Mouse (Mus musculus) liver, embryonic 13.5 days (tissue): ENCODE data around the gene Ccdc102a. TPM values are rescaled to one million over a fixed set of nuclear protein-coding genes. Genes with fewer than 3 reads are reported as not detected.
A peak's percentile ranks its signal among the peaks of the same experiment; 100 is the strongest.
"Not testable (repeated sequence)": the region's sequence is repeated elsewhere in the genome, so short reads cannot be mapped to it uniquely, and the experiment has no call there.

Experiments
- ATAC-seq: fragments of 200-750 bp; cut with Nextera tagmentation; 2 replicates; pipeline ENCODE4 v1.8.0; 2017; ENCODE audit warnings: low read depth, mild to moderate bottlenecking, moderate number of reproducible peaks, moderate library complexity
- DNase-seq: peaks from one replicate; pipeline ENCODE4 v3.0.0; 2022
- H3K27ac ChIP-seq: fragments of 300-500 bp; sonication (generic); 2 replicates; pipeline ENCODE4 v1.5.1; 2015; ENCODE audit warnings: moderate library complexity, mild to moderate bottlenecking, inconsistent platforms
- H3K27me3 ChIP-seq: fragments of 300-500 bp; sonication (generic); 2 replicates; pipeline ENCODE4 v1.6.1; 2015; ENCODE audit warnings: mild to moderate bottlenecking, inconsistent platforms
- H3K36me3 ChIP-seq: fragments of 300-500 bp; sonication (generic); 2 replicates; pipeline ENCODE4 v1.6.1; 2015; ENCODE audit warnings: mild to moderate bottlenecking, inconsistent platforms
- H3K4me1 ChIP-seq: fragments of 300-500 bp; sonication (generic); replicated peaks from 2 replicates; pipeline ENCODE4 v1.6.1; 2015; ENCODE audit warnings: inconsistent platforms
- H3K4me2 ChIP-seq: fragments of 300-500 bp; sonication (generic); 2 replicates; pipeline ENCODE4 v1.6.1; 2015; ENCODE audit warnings: inconsistent platforms, mild to moderate bottlenecking, moderate library complexity
- H3K4me3 ChIP-seq: fragments of 300-500 bp; sonication (generic); replicated peaks from 2 replicates; pipeline ENCODE4 v1.5.1; 2015; ENCODE audit warnings: mild to moderate bottlenecking, inconsistent platforms
- H3K9ac ChIP-seq: fragments of 300-500 bp; sonication (generic); 2 replicates; pipeline ENCODE4 v1.6.1; 2015; ENCODE audit warnings: mild to moderate bottlenecking, inconsistent platforms
- H3K9me3 ChIP-seq: fragments of 300-500 bp; sonication (generic); replicated peaks from 2 replicates; pipeline ENCODE4 v1.6.1; 2016; ENCODE audit warnings: inconsistent platforms
- WGBS: fragments of 180-500 bp; shearing (Covaris S2); methylation state at CpG from one replicate; pipeline ENCODE4 v1.1.7; 2015; ENCODE audit not compliant: insufficient replicate concordance; 5-methylcytosine and 5-hydroxymethylcytosine counted together
- polyA plus RNA-seq: library from polyadenylated mRNA; unstranded; fragments of >200 nt; fragmentation: Nextera tagmentation; extraction: Ambion mirVana; gene quantifications from 2 replicates; pipeline ENCODE4 v1.2.1, GENCODE M21; 2015

The Ccdc102a gene
- polyA plus RNA-seq, 1 experiment from 2014 or later: 3.5 TPM

- ATAC-seq: no peak
- Histone ChIP-seq H3K9me3 (no peaks in the 10 kb centered on the region), H3K4me2 (peak overlapping the region; percentile 2; the same call in 1 of the 2 replicates), H3K36me3 (peaks cover 83% of the 10 kb centered on the region), H3K9ac (peak overlapping the region; percentile 24; the same call in 1 of the 2 replicates), H3K4me3 (no peak overlapping the region), H3K27me3 (no peaks in the 10 kb centered on the region), H3K4me1 (peaks cover 72% of the 10 kb centered on the region), H3K27ac (peak overlapping the region; percentile 76)
- WGBS: 66% methylated on average over 12 of the region's 12 CpGs
- no peak for DNase-seq
Measured at GRCm38 (mm10) chr8:94862487-94863220, 55.2 kb downstream of the Ccdc102a start.

DNA sequence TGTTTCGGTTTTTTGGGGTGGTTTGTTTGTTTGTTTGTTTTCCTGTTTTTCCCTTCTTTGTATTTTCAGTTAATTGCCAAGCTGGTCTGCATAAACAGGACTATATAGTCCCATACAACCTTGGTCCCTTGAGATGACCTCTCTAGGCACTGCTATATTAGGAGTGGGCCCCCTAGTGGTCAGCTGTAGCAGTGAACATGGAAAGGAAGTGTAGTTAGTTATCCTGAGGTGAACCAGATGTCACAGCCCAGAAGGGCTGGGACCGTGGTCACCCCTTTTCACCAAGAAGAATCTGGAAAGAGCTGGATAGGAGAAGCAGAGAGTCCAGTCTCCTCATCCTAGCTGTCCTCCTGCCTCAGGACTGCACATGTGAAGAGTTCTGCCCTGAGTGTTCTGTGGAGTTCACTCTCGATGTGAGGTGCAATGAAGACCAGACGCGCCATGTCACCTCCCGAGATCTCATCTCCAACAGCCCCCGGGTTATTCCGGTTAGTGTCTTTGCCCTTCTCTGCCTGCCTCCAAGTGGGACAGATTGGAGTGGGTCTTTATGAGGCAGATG, 56.5 kb downstream of the Ccdc102a start:
- Histone ChIP-seq H3K4me3 (no peak overlapping the region), H3K27me3 (no peaks in the 10 kb centered on the region), H3K27ac (no peak overlapping the region), H3K4me2 (no peak overlapping the region), H3K9me3 (no peaks in the 10 kb centered on the region), H3K36me3 (peaks cover 71% of the 10 kb centered on the region), H3K9ac (no peak overlapping the region), H3K4me1 (peaks cover 66% of the 10 kb centered on the region)
- 68% methylated on average over 8 of the region's 8 CpGs for WGBS
- DNase-seq (peak; percentile 69), ATAC-seq (peak; percentile 43; the same call in 1 of the 2 replicates)

- H3K27me3 ChIP-seq: no peaks in the 10 kb centered on the region
- H3K4me2 ChIP-seq: peak within 1 kb of the TSS; percentile 81
- DNase-seq (peak; percentile 86), ATAC-seq (peak; percentile 73)
- under 1% methylated on average over 68 of the region's 68 CpGs for WGBS
- peak within 1 kb of the TSS; percentile 91 for H3K4me3 ChIP-seq
- H3K27ac ChIP-seq: peak within 1 kb of the TSS; percentile 85
- H3K9me3 ChIP-seq: no peaks in the 10 kb centered on the region
- peak within 1 kb of the TSS; percentile 94 for H3K9ac ChIP-seq
- peaks cover 27% of the 10 kb centered on the region for H3K4me1 ChIP-seq
- peaks cover 60% of the 10 kb centered on the region for H3K36me3 ChIP-seq
Measured at GRCm38 (mm10) chr8:94857346-94858173, 60.3 kb downstream of the Ccdc102a start, which contains the start of gene Polr2c. Gene Polr2c (plus strand): TSS chr8:94857450.

DNA sequence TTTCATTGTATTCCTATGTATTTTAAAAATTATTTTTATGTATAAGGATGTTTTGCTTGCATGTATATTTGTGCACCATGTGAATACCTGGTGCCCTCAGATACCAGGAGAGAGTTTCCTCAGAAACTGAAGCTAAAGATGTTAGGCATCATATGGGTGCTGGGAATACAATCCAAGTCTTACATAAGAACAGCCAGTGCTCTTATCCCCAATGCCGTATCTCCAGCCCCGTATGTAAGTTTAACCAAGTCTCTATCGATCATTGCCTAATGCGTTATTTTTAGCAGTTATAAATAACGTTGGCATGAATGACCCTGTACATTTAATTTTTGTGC, 60.9 kb downstream of the Ccdc102a start:
- no peak for ATAC-seq
- Histone ChIP-seq H3K9me3 (no peaks in the 10 kb centered on the region), H3K4me2 (peak overlapping the region; percentile 15; the same call in 1 of the 2 replicates), H3K4me3 (peak overlapping the region; percentile 91), H3K27me3 (no peaks in the 10 kb centered on the region), H3K9ac (no peak overlapping the region), H3K27ac (no peak overlapping the region), H3K4me1 (peaks cover 22% of the 10 kb centered on the region), H3K36me3 (peaks cover 58% of the 10 kb centered on the region)
- no peak for DNase-seq
- 27% methylated on average over 5 of the region's 5 CpGs for WGBS

GRCm38 (mm10) chr8:94854761-94855160, 63.1 kb downstream of the Ccdc102a start:
- not testable (repeated sequence) for H3K4me3 ChIP-seq, ATAC-seq, H3K4me2 ChIP-seq, H3K27me3 ChIP-seq, H3K9me3 ChIP-seq, DNase-seq, H3K9ac ChIP-seq, H3K27ac ChIP-seq
- WGBS: 78% methylated on average over 11 of the region's 11 CpGs
- peaks cover 64% of the 10 kb centered on the region for H3K36me3 ChIP-seq
- peaks cover 17% of the 10 kb centered on the region for H3K4me1 ChIP-seq

Other genes starting within 250 kb of the Ccdc102a start
- gene Pllp, start 221.8 kb downstream of the Ccdc102a start, polyA plus RNA-seq: 0.81 and 1.3 TPM in 2 replicates
- 0.24 and 0.27 TPM in 2 replicates for gene Ccl22, start 172.5 kb downstream of the Ccdc102a start, polyA plus RNA-seq
- gene Cx3cl1, start 146.1 kb downstream of the Ccdc102a start, polyA plus RNA-seq: 0.39 and 0.40 TPM in 2 replicates
- 0.36 and 0.48 TPM in 2 replicates for gene Ccl17, start 107.6 kb downstream of the Ccdc102a start, polyA plus RNA-seq
- gene Coq9, start 79.8 kb downstream of the Ccdc102a start, polyA plus RNA-seq: 51.4 and 51.5 TPM in 2 replicates
- 66.7 and 68.0 TPM in 2 replicates for gene Ciapin1, start 79.7 kb downstream of the Ccdc102a start, polyA plus RNA-seq
- gene Polr2c, start 60.6 kb downstream of the Ccdc102a start, polyA plus RNA-seq: 94.5 and 95.3 TPM in 2 replicates
- gene Dok4, start 41.8 kb downstream of the Ccdc102a start, polyA plus RNA-seq: 9.3 and 9.8 TPM in 2 replicates
- gene Adgrg5, start 5.6 kb upstream of the Ccdc102a start, polyA plus RNA-seq: 0.43 and 0.52 TPM in 2 replicates
- 42.7 and 55.6 TPM in 2 replicates for gene Adgrg1, start 56.7 kb upstream of the Ccdc102a start, polyA plus RNA-seq
- gene Adgrg3, start 99.6 kb upstream of the Ccdc102a start, polyA plus RNA-seq: 5.5 and 6.0 TPM in 2 replicates
- gene Drc7, start 137.0 kb upstream of the Ccdc102a start, polyA plus RNA-seq: 0.19 and 0.21 TPM in 2 replicates
- gene Katnb1, start 163.1 kb upstream of the Ccdc102a start, polyA plus RNA-seq: 14.8 and 15.4 TPM in 2 replicates